Mouse (Mus musculus) forebrain, embryonic 14.5 days (tissue): ENCODE results near the gene Pknox2. TPM values are rescaled to one million over a fixed set of nuclear protein-coding genes. Genes with fewer than 3 reads are reported as not detected.

Experiments
- ATAC-seq: fragments of 200-750 bp; cut with Nextera tagmentation; 2 replicates; pipeline ENCODE4 v1.8.0; 2017; ENCODE audit warnings: mild to moderate bottlenecking, moderate library complexity
- DNase-seq: peaks from one replicate; pipeline ENCODE4 v3.0.0-alpha.2; 2015; ENCODE audit warnings: low spot score
- H3K27ac ChIP-seq: fragments of 300-500 bp; sonication (generic); 2 replicates; pipeline ENCODE4 v1.5.1; 2014; ENCODE audit warnings: low read depth, mild to moderate bottlenecking, control low read depth, low read length, moderate library complexity
- H3K27me3 ChIP-seq: fragments of 300-500 bp; sonication (generic); replicated peaks from 2 replicates; pipeline ENCODE4 v1.6.1; 2014; ENCODE audit warnings: low read length, control low read depth, mixed read lengths; ENCODE audit not compliant: control insufficient read depth, insufficient read depth
- H3K36me3 ChIP-seq: fragments of 300-500 bp; sonication (generic); 2 replicates; pipeline ENCODE4 v1.6.1; 2014; ENCODE audit warnings: low read length, control low read depth; ENCODE audit not compliant: control insufficient read depth, insufficient read depth
- H3K4me1 ChIP-seq: fragments of 300-500 bp; sonication (generic); 2 replicates; pipeline ENCODE4 v1.6.1; 2014; ENCODE audit warnings: antibody characterized with exemption, low read length, control low read depth; ENCODE audit not compliant: control insufficient read depth, insufficient read depth
- H3K4me2 ChIP-seq: fragments of 300-500 bp; sonication (generic); 2 replicates; pipeline ENCODE4 v1.6.1; 2014; ENCODE audit warnings: mild to moderate bottlenecking, control low read depth, low read length
- H3K4me3 ChIP-seq: fragments of 300-500 bp; sonication (generic); 2 replicates; pipeline ENCODE4 v1.5.1; 2014; ENCODE audit warnings: low read depth, low read length, control low read depth
- H3K9ac ChIP-seq: fragments of 300-500 bp; sonication (generic); 2 replicates; pipeline ENCODE4 v1.6.1; 2014; ENCODE audit warnings: mild to moderate bottlenecking, low read length, control low read depth, moderate library complexity
- H3K9me3 ChIP-seq: fragments of 300-500 bp; sonication (generic); replicated peaks from 2 replicates; pipeline ENCODE4 v1.6.1; 2016; ENCODE audit warnings: low read length, control low read depth, mixed read lengths; ENCODE audit not compliant: control insufficient read depth
- WGBS: fragments of 180-500 bp; shearing (Covaris S2); extraction: QIAGEN DNeasy Blood & Tissue Kit; methylation state at CpG from one replicate; pipeline ENCODE4 v1.1.7; 2014; 5-methylcytosine and 5-hydroxymethylcytosine counted together
- polyA plus RNA-seq: library from polyadenylated mRNA; unstranded; fragments of >200 nt; fragmentation: Nextera tagmentation; extraction: Ambion mirVana; gene quantifications from 2 replicates; pipeline ENCODE4 v1.2.1, GENCODE M21; 2014

The Pknox2 gene
- polyA plus RNA-seq, 1 experiment from 2014 or later = 12.1 TPM

DNA sequence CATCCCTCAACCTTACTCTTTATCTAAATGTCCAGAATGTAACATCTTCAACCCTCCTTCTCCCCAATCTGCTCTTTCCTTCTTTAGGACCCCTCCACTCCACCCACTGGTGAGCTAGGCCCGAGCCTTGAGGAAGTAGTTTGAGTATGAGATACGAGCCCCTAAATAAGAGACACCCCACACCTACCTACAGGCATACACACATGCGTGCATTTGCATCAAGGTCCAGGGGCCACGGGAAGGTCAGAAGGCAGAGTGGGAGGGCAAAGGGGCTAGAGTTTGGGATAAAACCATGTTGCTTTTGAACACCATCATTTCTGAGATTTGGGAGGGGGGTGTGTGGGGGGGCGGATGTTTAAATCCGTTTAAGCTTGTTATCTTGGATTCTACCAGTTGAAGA, 2.5 kb downstream of the Pknox2 start:
- peak overlapping the region; percentile 96 for H3K4me2 ChIP-seq
- peak; percentile 19 for DNase-seq
- H3K4me3 ChIP-seq = peak overlapping the region; percentile 85
- peak overlapping the region; percentile 98 for H3K9ac ChIP-seq
- WGBS = 2% methylated on average over 6 of the region's 6 CpGs
- H3K36me3 ChIP-seq = no peaks in the 10 kb centered on the region
- ATAC-seq = no peak
- H3K27ac ChIP-seq = peak overlapping the region; percentile 100
- H3K27me3 ChIP-seq = no peaks in the 10 kb centered on the region
- H3K9me3 ChIP-seq = no peaks in the 10 kb centered on the region
- H3K4me1 ChIP-seq = peaks cover 39% of the 10 kb centered on the region

DNA sequence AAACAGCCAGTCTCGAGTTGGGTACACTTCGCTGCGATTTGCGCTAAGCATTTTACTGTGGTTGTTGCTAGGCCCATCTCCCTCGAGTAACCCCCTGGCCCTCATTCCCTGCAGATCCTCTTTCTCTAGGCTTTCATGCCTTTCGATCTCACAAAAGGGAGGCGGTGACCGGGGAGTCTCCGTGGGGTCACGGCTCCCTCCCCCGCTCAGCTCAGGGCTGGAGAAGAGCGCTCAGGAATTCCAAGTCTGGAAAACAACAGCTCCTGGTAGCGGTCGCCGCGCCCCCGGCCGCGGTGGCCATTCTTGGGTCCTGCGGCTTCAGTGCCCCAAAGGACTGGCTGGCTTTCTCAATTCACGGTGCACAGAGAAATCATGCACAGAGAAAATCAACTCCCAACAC, 3.0 kb downstream of the Pknox2 start:
- no peak for ATAC-seq
- Histone ChIP-seq H3K36me3 (no peaks in the 10 kb centered on the region), H3K4me2 (peak overlapping the region; percentile 96), H3K27me3 (no peaks in the 10 kb centered on the region), H3K9me3 (no peaks in the 10 kb centered on the region), H3K9ac (peak overlapping the region; percentile 98), H3K4me1 (peaks cover 42% of the 10 kb centered on the region), H3K27ac (peak overlapping the region; percentile 100), H3K4me3 (peak overlapping the region; percentile 85)
- DNase-seq = peak; percentile 60
- under 1% methylated on average over 21 of the region's 21 CpGs for WGBS

DNA sequence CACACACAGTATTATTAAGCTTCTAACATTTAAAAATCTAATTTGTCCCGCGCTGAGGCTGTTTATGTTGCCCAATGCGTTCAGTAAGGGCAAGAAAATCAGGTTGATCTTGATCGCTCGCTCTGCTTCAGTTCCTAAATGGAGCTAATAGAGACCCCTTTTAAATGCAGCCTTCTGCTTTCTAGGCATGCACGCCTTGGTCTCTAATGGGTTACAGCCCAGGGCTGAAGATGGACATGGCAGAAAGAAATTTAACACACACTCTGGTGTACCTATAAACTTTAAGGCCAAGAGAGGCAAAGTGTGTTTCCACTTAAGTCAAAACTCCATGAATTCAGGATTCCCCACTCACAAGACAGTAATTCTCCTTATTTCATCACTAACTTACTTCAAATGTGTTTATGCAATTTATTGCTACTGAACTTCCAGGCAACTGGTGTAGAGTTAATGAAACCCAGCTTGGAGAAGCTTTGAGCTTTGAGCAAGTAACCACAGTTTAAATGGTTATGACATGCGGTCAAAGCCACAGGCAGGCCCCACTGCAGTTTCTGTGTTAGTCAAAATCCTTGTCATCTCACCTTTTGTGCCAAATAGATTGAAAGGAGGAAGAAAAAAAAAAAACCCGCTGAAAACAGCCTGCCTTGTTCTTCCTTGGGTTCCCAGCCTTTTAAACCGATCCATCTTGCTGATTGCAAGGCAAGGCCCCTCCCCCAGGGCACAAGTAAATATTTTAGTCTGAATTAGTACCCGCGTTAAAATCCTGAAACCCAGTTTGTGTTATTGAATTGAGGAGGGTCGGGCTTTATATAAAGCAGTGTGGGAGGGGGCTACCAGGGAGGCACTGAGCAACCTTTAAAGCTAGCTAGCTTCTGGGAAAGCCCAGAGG, 3.9 kb downstream of the Pknox2 start:
- Histone ChIP-seq H3K27me3 (no peaks in the 10 kb centered on the region), H3K27ac (peak overlapping the region; percentile 100), H3K4me2 (peak overlapping the region; percentile 96), H3K4me3 (peak overlapping the region; percentile 85), H3K36me3 (no peaks in the 10 kb centered on the region), H3K9me3 (no peaks in the 10 kb centered on the region), H3K4me1 (peaks cover 42% of the 10 kb centered on the region), H3K9ac (peak overlapping the region; percentile 98; the same call in 1 of the 2 replicates)
- 15% methylated on average over 12 of the region's 12 CpGs for WGBS
- ATAC-seq (no peak), DNase-seq (peak; percentile 47)

- DNase-seq (no peak), ATAC-seq (no peak)
- Histone ChIP-seq H3K4me3 (no peak overlapping the region), H3K27ac (no peak overlapping the region), H3K4me2 (no peak overlapping the region), H3K9ac (peak overlapping the region; percentile 2; the same call in 1 of the 2 replicates), H3K36me3 (no peaks in the 10 kb centered on the region), H3K9me3 (no peaks in the 10 kb centered on the region), H3K27me3 (no peaks in the 10 kb centered on the region), H3K4me1 (peaks cover 42% of the 10 kb centered on the region)
- 34% methylated on average over 4 of the region's 4 CpGs for WGBS
Observed at GRCm38 (mm10) chr9:37142107-37142506, 5.1 kb downstream of the Pknox2 start.

- Histone ChIP-seq H3K9ac (no peak overlapping the region), H3K27ac (no peak overlapping the region)
- DNase-seq = no peak
Observed at GRCm38 (mm10) chr9:37140464-37141181, 6.6 kb downstream of the Pknox2 start.

DNA sequence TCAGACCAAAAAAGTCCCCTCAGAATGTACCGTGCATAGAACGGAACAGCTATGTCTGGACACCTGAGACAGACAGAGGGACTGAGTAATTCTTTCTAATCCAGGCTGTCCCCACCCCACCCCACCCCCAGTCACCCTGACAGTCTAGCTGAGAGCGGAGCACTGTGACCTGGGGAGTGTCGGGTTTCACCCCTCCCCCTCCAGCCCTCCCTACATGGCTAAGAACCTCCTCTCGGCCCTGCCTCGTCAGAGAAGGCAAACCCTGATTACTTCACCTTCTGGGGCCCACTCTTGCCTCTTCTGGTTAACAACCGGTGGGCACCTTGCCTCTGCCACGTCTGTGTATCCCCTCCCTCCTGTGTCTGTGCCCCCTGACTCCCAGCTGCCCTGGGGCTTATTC, 7.7 kb downstream of the Pknox2 start:
- no peaks in the 10 kb centered on the region for H3K36me3 ChIP-seq
- H3K4me2 ChIP-seq = 0 out of 2 replicates have a peak overlapping the region, but pooled peaks have one; percentile 20
- H3K27ac ChIP-seq = no peak overlapping the region
- no peak overlapping the region for H3K4me3 ChIP-seq
- peaks cover 37% of the 10 kb centered on the region for H3K4me1 ChIP-seq
- H3K9ac ChIP-seq = 0 out of 2 replicates have a peak overlapping the region, but pooled peaks have one; percentile 5
- no peaks in the 10 kb centered on the region for H3K9me3 ChIP-seq
- H3K27me3 ChIP-seq = no peaks in the 10 kb centered on the region
- 5% methylated on average over 8 of the region's 8 CpGs for WGBS
- no peak for DNase-seq
- peak; percentile 21 for ATAC-seq

More at GRCm38 (mm10) chr9:37140464-37141181, 6.6 kb downstream of the Pknox2 start:
- Histone ChIP-seq H3K27me3 (no peaks in the 10 kb centered on the region), H3K4me2 (no peak overlapping the region), H3K36me3 (no peaks in the 10 kb centered on the region), H3K9me3 (no peaks in the 10 kb centered on the region), H3K4me1 (peaks cover 42% of the 10 kb centered on the region), H3K4me3 (no peak overlapping the region)
- WGBS = 31% methylated on average over 5 of the region's 5 CpGs
- ATAC-seq = no peak

DNA sequence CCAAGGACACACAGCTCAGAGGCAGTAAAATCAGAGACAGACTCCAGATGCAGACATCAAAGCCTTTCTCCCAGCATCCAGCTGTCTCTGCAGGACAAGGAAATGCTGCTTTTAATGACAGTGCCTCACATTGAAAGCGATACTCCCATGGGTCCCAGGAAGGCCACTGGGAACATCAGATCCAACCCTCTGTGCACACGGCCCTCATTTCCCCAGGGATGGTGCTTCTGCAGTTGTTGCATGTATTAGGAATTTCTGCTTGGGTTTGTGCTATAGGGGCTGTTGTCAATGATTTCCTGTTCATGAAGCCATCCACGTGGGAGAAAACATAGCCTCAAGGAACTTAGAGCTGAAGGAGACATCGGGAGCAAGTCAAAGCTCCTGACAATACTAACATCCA, 8.3 kb downstream of the Pknox2 start:
- Histone ChIP-seq H3K9ac (0 out of 2 replicates have a peak overlapping the region, but pooled peaks have one; percentile 5), H3K4me1 (peaks cover 31% of the 10 kb centered on the region), H3K4me3 (no peak overlapping the region), H3K36me3 (no peaks in the 10 kb centered on the region), H3K9me3 (no peaks in the 10 kb centered on the region), H3K27me3 (no peaks in the 10 kb centered on the region), H3K27ac (no peak overlapping the region), H3K4me2 (no peak overlapping the region)
- DNase-seq = no peak
- no peak for ATAC-seq
- WGBS = 48% methylated on average over 4 of the region's 4 CpGs

- Histone ChIP-seq H3K27me3 (no peaks in the 10 kb centered on the region), H3K27ac (no peak overlapping the region), H3K9me3 (no peaks in the 10 kb centered on the region), H3K9ac (no peak overlapping the region), H3K4me3 (no peak overlapping the region), H3K4me1 (peaks cover 12% of the 10 kb centered on the region; the same call in 1 of the 2 replicates), H3K36me3 (no peaks in the 10 kb centered on the region), H3K4me2 (no peak overlapping the region)
- 53% methylated on average over 13 of the region's 13 CpGs for whole genome bisulfite sequencing
- peak; percentile 45; the same call in 1 of the 2 replicates for ATAC-seq
- peak; percentile 63 for DNase-seq
Observed at GRCm38 (mm10) chr9:37136340-37136739, 10.9 kb downstream of the Pknox2 start.
